Mouse (Mus musculus): ENCODE measurements around the gene Prpsap1.

GRCm38 (mm10) chr11:116435992-116436724 is 57.8 kb downstream of the Prpsap1 start:
- TF ChIP-seq POLR2A (IDR thresholded peaks at IDR 0.05; ENCODE audit: borderline replicate concordance, extremely low read depth, insufficient read depth, insufficient read length, poor library complexity, severe bottlenecking) (no peak), CTCF (IDR thresholded peaks at IDR 0.05; ENCODE audit: borderline replicate concordance, extremely low read depth, insufficient read depth, insufficient read length) (no peak)
